Mouse (Mus musculus): ENCODE data around the gene Adamtsl3.

DNA sequence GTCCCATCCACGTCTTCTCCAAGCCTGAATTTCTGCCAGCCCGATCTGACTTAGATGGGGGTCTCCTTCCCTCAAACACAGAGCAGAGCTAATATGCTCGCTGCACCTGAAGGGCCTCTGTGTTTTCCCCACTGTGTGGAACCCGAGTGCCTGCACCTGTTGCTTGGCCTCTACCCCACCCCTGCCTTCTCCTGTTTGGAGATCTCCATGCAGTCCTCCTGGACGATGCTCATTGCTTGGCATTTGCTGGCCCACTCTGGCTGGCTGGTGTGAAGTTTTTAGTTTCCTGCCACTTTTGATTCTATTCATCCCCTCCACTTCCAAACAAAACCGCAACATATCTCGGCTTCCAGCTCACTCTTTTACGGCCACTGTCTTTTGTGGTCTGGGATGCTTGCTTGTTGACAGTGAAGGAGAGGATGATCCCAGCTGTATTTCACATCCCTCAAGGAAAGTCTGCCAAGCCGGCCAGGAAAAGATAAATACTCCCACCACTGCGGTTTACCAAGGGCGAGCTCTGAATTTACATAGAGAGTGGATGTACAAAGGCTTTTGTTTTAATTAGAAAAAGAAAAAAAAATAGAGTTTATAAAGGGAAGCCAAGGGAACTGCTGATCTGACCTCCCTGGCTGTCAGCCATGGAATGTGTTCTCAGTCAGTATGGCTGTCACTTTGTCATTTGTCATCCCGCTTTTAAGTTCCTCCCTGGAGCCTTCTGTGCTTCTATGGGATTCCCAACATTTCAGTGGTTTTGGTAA, 198.4 kb downstream of the Adamtsl3 start:
- TF ChIP-seq CTCF (conservative IDR thresholded peaks at IDR 0.05; ENCODE audit: low read length) (no peak), POU5F1 (IDR thresholded peaks at IDR 0.05; ENCODE audit: borderline replicate concordance, low read length) (no peak), NANOG (IDR thresholded peaks at IDR 0.05; ENCODE audit: borderline replicate concordance, low read length) (no peak)
